Mouse (Mus musculus): ENCODE results near the gene Csnk1g1. TPM values are rescaled to one million over a fixed set of nuclear protein-coding genes. Genes with fewer than 3 reads are reported as not detected.

The Csnk1g1 gene
- total and polyA plus RNA-seq, 2 experiments from 2014 or later = 17.4 to 28.6 TPM

DNA sequence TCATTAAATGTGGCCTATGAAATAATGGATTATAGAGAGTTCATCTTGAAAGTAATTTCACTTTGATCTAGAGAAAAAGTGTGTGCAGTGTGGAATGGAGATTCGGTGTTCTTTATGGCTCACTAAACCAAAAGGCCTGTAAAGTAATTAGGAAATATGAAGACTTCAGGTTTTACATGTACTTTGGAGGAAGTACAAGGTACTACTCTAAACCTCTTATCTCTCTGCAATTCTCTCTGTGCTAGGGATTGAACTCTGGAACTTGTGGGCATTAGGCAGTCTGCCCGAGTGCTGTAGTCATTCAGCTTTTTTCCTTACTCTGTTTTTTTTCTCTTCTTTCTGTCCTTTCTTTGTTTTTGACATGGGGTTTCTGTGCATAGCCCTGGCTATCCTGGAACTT lies 11.7 kb upstream of the Csnk1g1 start:
- no peak overlapping the region for H3K9ac ChIP-seq (replicated peaks; ENCODE audit: low read length, poor library complexity, severe bottlenecking)
- no peak for TF ChIP-seq CTCF (IDR thresholded peaks at IDR 0.05)

DNA sequence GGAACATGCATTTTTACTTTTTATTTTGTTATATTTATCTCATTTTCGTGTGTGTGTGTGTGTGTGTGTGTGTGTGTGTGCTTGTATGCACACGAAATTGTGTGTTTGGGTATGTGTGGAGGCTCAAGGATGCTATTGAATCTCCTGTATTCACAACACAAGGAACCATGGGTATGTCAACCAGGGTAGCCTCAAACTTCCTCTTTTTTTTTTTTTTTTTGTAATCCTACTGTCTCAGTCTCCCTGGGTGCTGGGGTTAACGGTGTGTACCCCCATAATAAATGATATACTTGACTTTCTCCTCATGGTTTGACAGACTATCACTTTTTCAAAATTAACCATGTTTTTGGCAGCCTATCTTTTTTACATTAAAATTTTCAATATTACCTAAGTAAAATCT lies 5.8 kb upstream of the Csnk1g1 start:
- ATAC-seq (ENCODE audit: low FRiP score) = no peak
- H3K4me1 ChIP-seq (ENCODE audit: insufficient read depth, low read length) = no peaks in the 10 kb centered on the region
- no peak overlapping the region for H3K4me2 ChIP-seq (ENCODE audit: low read depth, low read length, poor library complexity, severe bottlenecking)
- H3K27ac ChIP-seq (ENCODE audit: low read depth, low read length) = no peak overlapping the region
- no peak for DNase-seq (ENCODE audit: low spot score)
- TF ChIP-seq CTCF (IDR thresholded peaks at IDR 0.05) = no peak
- H3K27me3 ChIP-seq (ENCODE audit: insufficient read depth, low read length) = no peaks in the 10 kb centered on the region
- H3K4me3 ChIP-seq (ENCODE audit: low read depth, low read length) = no peak overlapping the region
- WGBS = 94% methylated on average over 3 of the region's 3 CpGs
- H3K9ac ChIP-seq (replicated peaks; ENCODE audit: low read length, poor library complexity, severe bottlenecking) = no peak overlapping the region
- no peaks in the 10 kb centered on the region for H3K9me3 ChIP-seq (ENCODE audit: low read length)
- H3K36me3 ChIP-seq (ENCODE audit: insufficient read depth, low read length) = no peaks in the 10 kb centered on the region

More for the DNA sequence above, 11.7 kb upstream of the Csnk1g1 start:
- no peak overlapping the region for H3K4me3 ChIP-seq (ENCODE audit: low read depth, low read length)
- H3K9me3 ChIP-seq (ENCODE audit: low read length) = no peaks in the 10 kb centered on the region
- H3K4me2 ChIP-seq (ENCODE audit: low read depth, low read length, poor library complexity, severe bottlenecking) = no peak overlapping the region
- DNase-seq (ENCODE audit: low spot score) = no peak
- WGBS = 85% methylated on average over 2 of the region's 2 CpGs
- ATAC-seq (ENCODE audit: low FRiP score) = no peak
- no peak overlapping the region for H3K27ac ChIP-seq (ENCODE audit: low read depth, low read length)
- no peaks in the 10 kb centered on the region for H3K27me3 ChIP-seq (ENCODE audit: insufficient read depth, low read length)
- no peaks in the 10 kb centered on the region for H3K4me1 ChIP-seq (ENCODE audit: insufficient read depth, low read length)
- H3K36me3 ChIP-seq (ENCODE audit: insufficient read depth, low read length) = no peaks in the 10 kb centered on the region

DNA sequence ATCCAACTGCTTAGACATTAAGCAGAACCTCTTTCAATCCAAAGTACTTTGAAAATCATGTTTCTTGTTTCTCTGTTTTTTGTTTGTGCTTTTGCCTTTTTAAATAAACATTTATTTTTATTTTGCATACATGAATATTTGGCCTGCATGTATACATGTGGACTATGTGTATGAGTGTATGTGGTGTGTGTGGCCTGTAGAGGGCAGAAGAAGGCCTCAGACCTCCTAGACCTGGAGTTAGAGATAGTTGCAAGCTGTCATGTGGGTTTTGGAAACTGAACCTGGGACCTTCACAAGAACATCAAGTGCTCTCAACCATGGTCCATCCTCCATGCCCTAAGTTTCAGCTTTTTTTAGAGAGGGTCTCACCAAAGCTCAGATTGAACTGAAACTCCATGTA lies 5.3 kb upstream of the Csnk1g1 start:
- TF ChIP-seq CTCF (IDR thresholded peaks at IDR 0.05) = peak; percentile 22; the same call in 1 of the 2 replicates
- Histone ChIP-seq H3K4me1 (ENCODE audit: insufficient read depth, low read length) (no peaks in the 10 kb centered on the region), H3K27ac (ENCODE audit: low read depth, low read length) (no peak overlapping the region), H3K36me3 (ENCODE audit: insufficient read depth, low read length) (no peaks in the 10 kb centered on the region), H3K27me3 (ENCODE audit: insufficient read depth, low read length) (no peaks in the 10 kb centered on the region), H3K4me3 (ENCODE audit: low read depth, low read length) (no peak overlapping the region), H3K4me2 (ENCODE audit: low read depth, low read length, poor library complexity, severe bottlenecking) (no peak overlapping the region), H3K9me3 (ENCODE audit: low read length) (no peaks in the 10 kb centered on the region), H3K9ac (replicated peaks; ENCODE audit: low read length, poor library complexity, severe bottlenecking) (no peak overlapping the region)
- ATAC-seq (ENCODE audit: low FRiP score) = no peak
- DNase-seq (ENCODE audit: low spot score) = no peak

DNA sequence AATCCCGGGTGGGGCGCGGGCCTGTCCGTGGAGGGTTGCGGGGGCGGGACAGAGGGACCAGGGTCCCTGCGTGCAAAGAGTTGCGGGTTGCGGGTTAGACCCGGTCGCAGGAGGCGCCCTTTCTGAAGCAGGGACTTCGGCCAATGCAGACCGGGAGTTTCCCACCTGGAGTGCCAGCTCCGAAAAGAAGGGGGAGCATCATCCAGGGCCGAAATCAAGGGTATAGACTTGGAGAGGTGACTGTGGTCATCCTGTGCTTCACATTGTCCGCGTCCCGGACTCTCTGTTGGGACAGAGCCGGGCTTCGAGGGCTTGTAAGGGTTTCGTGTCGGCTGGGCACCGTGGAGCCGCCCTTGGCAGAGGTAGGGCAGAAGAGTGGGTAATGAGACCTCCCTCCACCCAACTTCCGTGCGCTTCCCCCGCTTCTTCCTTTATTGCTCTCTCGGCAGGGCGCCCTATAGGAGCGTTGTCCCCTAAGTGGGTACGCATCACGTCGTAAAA lies 627 bp downstream of the Csnk1g1 start:
- no peak; the same call in 1 of the 2 replicates for ATAC-seq (ENCODE audit: low FRiP score)
- WGBS = under 1% methylated on average over 31 of the region's 34 CpGs

DNA sequence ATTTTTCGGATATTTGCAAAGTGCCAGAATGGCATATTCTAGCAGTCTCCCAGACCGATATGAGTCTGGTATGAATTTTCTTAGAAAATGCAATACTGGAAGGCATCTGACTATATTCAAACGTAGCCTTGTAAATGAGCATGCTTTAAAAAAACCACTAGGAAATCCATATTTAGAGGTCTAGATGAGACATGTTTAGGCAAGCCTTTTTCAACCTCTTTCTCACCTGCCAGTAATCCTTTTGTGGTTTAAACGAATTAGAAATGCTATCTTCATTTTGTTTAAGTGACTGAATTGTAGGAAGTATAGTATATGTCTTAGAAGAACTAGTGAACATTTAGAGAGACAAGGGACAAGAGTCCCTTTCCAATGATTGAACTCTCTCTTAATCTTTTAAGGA lies 1.1 kb downstream of the Csnk1g1 start:
- WGBS = 5% methylated on average over 4 of the region's 4 CpGs
- TF ChIP-seq CTCF (IDR thresholded peaks at IDR 0.05) = no peak

More for the DNA sequence above, 627 bp downstream of the Csnk1g1 start:
- peak; percentile 33 for DNase-seq (ENCODE audit: low spot score)
- Histone ChIP-seq H3K9ac (replicated peaks; ENCODE audit: low read length, poor library complexity, severe bottlenecking) (peak overlapping the region; percentile 83), H3K36me3 (ENCODE audit: insufficient read depth, low read length) (no peaks in the 10 kb centered on the region), H3K27ac (ENCODE audit: low read depth, low read length) (peak overlapping the region; percentile 83), H3K27me3 (ENCODE audit: insufficient read depth, low read length) (no peaks in the 10 kb centered on the region), H3K4me3 (ENCODE audit: low read depth, low read length) (peak overlapping the region; percentile 76), H3K4me1 (ENCODE audit: insufficient read depth, low read length) (no peaks in the 10 kb centered on the region), H3K9me3 (ENCODE audit: low read length) (no peaks in the 10 kb centered on the region), H3K4me2 (ENCODE audit: low read depth, low read length, poor library complexity, severe bottlenecking) (peak overlapping the region; percentile 86)
- TF ChIP-seq CTCF (IDR thresholded peaks at IDR 0.05) = peak; percentile 40

DNA sequence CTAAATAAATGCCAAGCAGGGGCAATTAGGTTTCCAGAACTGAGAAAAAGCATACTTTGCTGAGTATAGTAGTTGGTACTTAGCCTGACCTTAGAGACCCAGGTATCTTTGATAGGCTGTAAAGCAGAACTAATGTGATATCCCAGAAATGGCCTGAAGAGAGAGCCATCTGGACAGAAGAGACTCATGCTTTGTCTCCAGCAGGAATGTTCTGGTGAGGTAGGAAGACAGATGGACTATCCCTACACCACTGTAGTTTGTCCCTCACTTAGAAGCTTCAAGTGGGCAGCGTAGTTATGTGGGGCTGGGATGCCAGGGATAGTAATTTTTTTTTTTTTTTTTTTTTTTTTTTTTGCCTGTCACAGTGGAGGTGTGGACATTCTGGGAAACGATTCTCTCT lies 5.3 kb downstream of the Csnk1g1 start:
- TF ChIP-seq CTCF (IDR thresholded peaks at IDR 0.05) = no peak
- ATAC-seq (ENCODE audit: low FRiP score) (no peak), DNase-seq (ENCODE audit: low spot score) (peak; percentile 9)
- no peaks in the 10 kb centered on the region for H3K36me3 ChIP-seq (ENCODE audit: insufficient read depth, low read length)
- H3K4me3 ChIP-seq (ENCODE audit: low read depth, low read length) = no peak overlapping the region
- 77% methylated on average over 2 of the region's 2 CpGs for WGBS
- no peak overlapping the region for H3K4me2 ChIP-seq (ENCODE audit: low read depth, low read length, poor library complexity, severe bottlenecking)
- H3K9ac ChIP-seq (replicated peaks; ENCODE audit: low read length, poor library complexity, severe bottlenecking) = no peak overlapping the region
- H3K27me3 ChIP-seq (ENCODE audit: insufficient read depth, low read length) = no peaks in the 10 kb centered on the region
- H3K9me3 ChIP-seq (ENCODE audit: low read length) = no peaks in the 10 kb centered on the region
- no peak overlapping the region for H3K27ac ChIP-seq (ENCODE audit: low read depth, low read length)
- no peaks in the 10 kb centered on the region for H3K4me1 ChIP-seq (ENCODE audit: insufficient read depth, low read length)

More for the DNA sequence above, 1.1 kb downstream of the Csnk1g1 start:
- no peaks in the 10 kb centered on the region for H3K4me1 ChIP-seq (ENCODE audit: insufficient read depth, low read length)
- DNase-seq (ENCODE audit: low spot score) (no peak), ATAC-seq (ENCODE audit: low FRiP score) (no peak)
- peak overlapping the region; percentile 76 for H3K4me3 ChIP-seq (ENCODE audit: low read depth, low read length)
- H3K27ac ChIP-seq (ENCODE audit: low read depth, low read length) = peak overlapping the region; percentile 83; the same call in 1 of the 2 replicates
- H3K27me3 ChIP-seq (ENCODE audit: insufficient read depth, low read length) = no peaks in the 10 kb centered on the region
- H3K4me2 ChIP-seq (ENCODE audit: low read depth, low read length, poor library complexity, severe bottlenecking) = peak overlapping the region; percentile 86
- no peaks in the 10 kb centered on the region for H3K36me3 ChIP-seq (ENCODE audit: insufficient read depth, low read length)
- peak overlapping the region; percentile 83 for H3K9ac ChIP-seq (replicated peaks; ENCODE audit: low read length, poor library complexity, severe bottlenecking)
- no peaks in the 10 kb centered on the region for H3K9me3 ChIP-seq (ENCODE audit: low read length)
